Mouse (Mus musculus) ES-E14 (cell line): ENCODE data around the gene Ptgr2. TPM values are rescaled to one million over a fixed set of nuclear protein-coding genes. Genes with fewer than 3 reads are reported as not detected.

ENCODE experiments used
- DNase-seq: peaks from one replicate; pipeline ENCODE4 v3.0.0-alpha.2; 2013; ENCODE audit warnings: low read depth, low spot score
- H3K27ac ChIP-seq: 2 replicates; pipeline ENCODE4 v1.5.1; 2012; ENCODE audit warnings: low read depth, mild to moderate bottlenecking, low read length, moderate library complexity, mixed read lengths; ENCODE audit not compliant: poor library complexity, insufficient read depth, severe bottlenecking
- H3K36me3 ChIP-seq: 2 replicates; pipeline ENCODE4 v1.6.1; 2012; ENCODE audit warnings: mild to moderate bottlenecking, low read length, moderate library complexity, mixed read lengths; ENCODE audit not compliant: control insufficient read depth, poor library complexity, insufficient read depth, severe bottlenecking
- H3K4me1 ChIP-seq, 2 experiments: fragments of 150-350 bp in 1 of 2; sonication (generic) in 1 of 2; 2 replicates each; pipeline ENCODE4 v1.6.1; 2012; ENCODE audit warnings: low read length in 2 of 2, mild to moderate bottlenecking in 1 of 2, mixed read lengths in 1 of 2; ENCODE audit not compliant: control insufficient read depth in 2 of 2, insufficient read depth in 2 of 2, poor library complexity in 1 of 2
- H3K4me3 ChIP-seq, 2 experiments: fragments of 150-350 bp in 1 of 2; sonication (generic) in 1 of 2; 2 replicates each; pipeline ENCODE4 v1.5.1; 2012; ENCODE audit warnings: low read length in 2 of 2, low read depth in 1 of 2, mild to moderate bottlenecking in 1 of 2, mixed read lengths in 1 of 2; ENCODE audit not compliant: insufficient read depth in 1 of 2, poor library complexity in 1 of 2, severe bottlenecking in 1 of 2
- H3K9ac ChIP-seq: 2 replicates; pipeline ENCODE4 v1.6.1; 2012; ENCODE audit warnings: low read depth, mild to moderate bottlenecking, low read length, mixed read lengths; ENCODE audit not compliant: poor library complexity, insufficient read depth, severe bottlenecking
- H3K9me3 ChIP-seq: fragments of 150-350 bp; sonication (generic); 2 replicates; pipeline ENCODE4 v1.6.1; 2012; ENCODE audit warnings: low read depth, mild to moderate bottlenecking, low read length; ENCODE audit not compliant: control insufficient read depth, insufficient read depth
- CHD2 ChIP-seq: IDR thresholded peaks from 2 replicates; pipeline ENCODE4 v1.6.1; 2014; ENCODE audit warnings: mild to moderate bottlenecking, low read depth, low read length, inconsistent platforms
- HCFC1 ChIP-seq: IDR thresholded peaks from 2 replicates; pipeline ENCODE4 v1.6.1; 2012; ENCODE audit warnings: low read length, inconsistent platforms, borderline replicate concordance; ENCODE audit not compliant: insufficient read depth
- MAFK ChIP-seq: IDR thresholded peaks from 2 replicates; pipeline ENCODE4 v1.6.1; 2014; ENCODE audit warnings: mild to moderate bottlenecking, low read depth, low read length, inconsistent platforms; ENCODE audit not compliant: insufficient read depth
- ZC3H11A ChIP-seq: IDR thresholded peaks from 2 replicates; pipeline ENCODE4 v1.6.1; 2012; ENCODE audit warnings: low read depth, mild to moderate bottlenecking, inconsistent platforms, low read length, borderline replicate concordance
- ZNF384 ChIP-seq: IDR thresholded peaks from 2 replicates; pipeline ENCODE4 v1.6.1; 2012; ENCODE audit warnings: low read depth, low read length, inconsistent platforms
- in situ Hi-C, 2 experiments: fragments of 600-800 bp; cut with MboI; formaldehyde crosslinking; loops; one replicate each; pipeline ENCODE4 v1.15.1; 2025; ENCODE audit warnings: low sequenced_read_pairs in 2 of 2, inconsistent platforms in 1 of 2; ENCODE audit not compliant: unreplicated experiment in 2 of 2
- total RNA-seq: library from RNA; depleted of rRNA; stranded (reverse); fragments of 300-350 nt; gene quantifications from 2 replicates; pipeline ENCODE4 v1.2.3, GENCODE M21; 2012

Gene Ptgr2
- total RNA-seq, 1 experiment, result 16.7 TPM

DNA sequence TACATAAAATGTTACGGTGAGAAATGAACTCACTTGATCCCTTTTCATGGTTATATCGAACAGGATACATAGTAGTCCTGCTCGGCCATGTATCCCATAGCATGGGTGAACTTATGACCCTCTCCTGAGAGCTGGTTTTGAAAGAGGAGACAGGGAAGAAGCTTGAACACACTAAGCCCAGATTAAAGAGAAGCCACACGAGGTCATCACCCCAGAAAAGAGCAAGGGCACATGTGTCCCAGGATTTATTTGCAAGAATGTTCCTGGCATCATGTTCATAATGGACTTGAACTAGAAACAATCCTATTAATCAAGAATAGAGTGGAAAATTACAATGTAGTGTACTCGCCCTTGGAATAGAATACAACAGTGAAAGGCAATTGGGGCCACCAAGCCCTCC is 30.1 kb upstream of the Ptgr2 start:
- H3K27ac ChIP-seq, result no peak overlapping the region
- no peak overlapping the region for H3K9ac ChIP-seq
- 0 out of 4 replicates have a peak, but pooled peaks cover 0 to 2% of the 10 kb centered on the region in 2 experiments for H3K4me1 ChIP-seq
- in situ Hi-C loops, result loop anchor here in 1 of 2 experiments (10.0 kb wide), 1 partner anchor 90 kb away; no protein-coding TSS in a partner anchor
- DNase-seq, result no peak
- TF ChIP-seq ZNF384 (no peak), CHD2 (no peak), MAFK (no peak), HCFC1 (no peak), ZC3H11A (no peak)
- no peaks in the 10 kb centered on the region for H3K36me3 ChIP-seq
- no peaks in the 10 kb centered on the region for H3K9me3 ChIP-seq
- H3K4me3 ChIP-seq, result no peak overlapping the region

GRCm38 (mm10) chr12:84260363-84260762 is 24.7 kb upstream of the Ptgr2 start:
- DNase-seq, result no peak
- in situ Hi-C loops, result no loop called here
- Histone ChIP-seq H3K9me3 (no peaks in the 10 kb centered on the region), H3K27ac (no peak overlapping the region), H3K4me1 (0 out of 4 replicates have a peak, but pooled peaks cover 0 to 2% of the 10 kb centered on the region in 2 experiments), H3K4me3 (no peak overlapping the region), H3K9ac (no peak overlapping the region), H3K36me3 (no peaks in the 10 kb centered on the region)
- TF ChIP-seq MAFK, result no peak

DNA sequence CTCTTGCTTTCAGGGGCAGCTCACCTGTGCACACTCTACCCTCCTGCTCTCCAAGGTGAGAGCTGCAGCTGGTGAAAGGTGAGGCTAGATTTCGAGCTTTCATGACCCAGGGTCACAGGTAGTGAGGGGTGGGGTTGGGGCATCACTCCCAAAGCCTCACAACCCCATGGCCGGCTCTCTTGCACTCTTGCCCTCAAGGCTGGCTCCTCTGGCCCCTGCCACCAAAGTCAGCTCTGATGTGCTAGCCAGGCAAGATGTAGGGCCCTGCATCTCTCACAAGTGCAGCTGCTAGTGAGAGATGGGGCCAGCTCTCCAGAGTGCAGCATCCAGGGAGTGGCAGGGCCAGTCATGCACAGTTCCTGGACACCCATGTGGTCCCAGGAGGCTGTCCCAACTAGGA is 17.8 kb upstream of the Ptgr2 start:
- DNase-seq, result no peak
- in situ Hi-C loops, result no loop called here
- Histone ChIP-seq H3K9me3 (no peaks in the 10 kb centered on the region), H3K4me1 (no peaks in the 10 kb centered on the region), H3K27ac (no peak overlapping the region), H3K9ac (no peak overlapping the region), H3K4me3 (no peak overlapping the region), H3K36me3 (no peaks in the 10 kb centered on the region)
- TF ChIP-seq MAFK (no peak), CHD2 (no peak), HCFC1 (no peak), ZC3H11A (no peak), ZNF384 (no peak)

- TF ChIP-seq MAFK (no peak), CHD2 (no peak), HCFC1 (no peak), ZC3H11A (no peak), ZNF384 (no peak)
- no peaks in the 10 kb centered on the region for H3K36me3 ChIP-seq
- in situ Hi-C loops, result no loop called here
Measured at GRCm38 (mm10) chr12:84273366-84273765, 11.7 kb upstream of the Ptgr2 start.

GRCm38 (mm10) chr12:84275288-84275687 is 9.7 kb upstream of the Ptgr2 start:
- H3K9ac ChIP-seq, result no peak overlapping the region

More at GRCm38 (mm10) chr12:84273366-84273765, 11.7 kb upstream of the Ptgr2 start:
- peaks cover 0 to 2% of the 10 kb centered on the region in 2 experiments; a peak in 1 of 4 replicates for H3K4me1 ChIP-seq
- H3K9ac ChIP-seq, result no peak overlapping the region
- H3K27ac ChIP-seq, result no peak overlapping the region
- H3K9me3 ChIP-seq, result no peaks in the 10 kb centered on the region
- no peak overlapping the region for H3K4me3 ChIP-seq
- no peak for DNase-seq

More at GRCm38 (mm10) chr12:84275288-84275687, 9.7 kb upstream of the Ptgr2 start:
- TF ChIP-seq ZNF384, result no peak
- no peak for TF ChIP-seq CHD2
- no peak for TF ChIP-seq HCFC1
- no peak for TF ChIP-seq MAFK
- TF ChIP-seq ZC3H11A, result no peak
- Histone ChIP-seq H3K36me3 (no peaks in the 10 kb centered on the region), H3K27ac (no peak overlapping the region), H3K4me1 (peaks cover 0 to 2% of the 10 kb centered on the region in 2 experiments; a peak in 1 of 4 replicates), H3K9me3 (no peaks in the 10 kb centered on the region), H3K4me3 (no peak overlapping the region)
- in situ Hi-C loops, result no loop called here
- DNase-seq, result no peak
